Mouse (Mus musculus) MN1 (cell line): ENCODE results near the gene Gm21983.

Source experiments
- DNase-seq: peaks from one replicate; pipeline ENCODE4 v3.0.0-alpha.2; 2016; ENCODE audit warnings: low spot score

Gm21983 gene

GRCm38 (mm10) chr7:27184964-27185363 lies 4.1 kb upstream of the Gm21983 start:
- DNase-seq: peak; percentile 22

DNA sequence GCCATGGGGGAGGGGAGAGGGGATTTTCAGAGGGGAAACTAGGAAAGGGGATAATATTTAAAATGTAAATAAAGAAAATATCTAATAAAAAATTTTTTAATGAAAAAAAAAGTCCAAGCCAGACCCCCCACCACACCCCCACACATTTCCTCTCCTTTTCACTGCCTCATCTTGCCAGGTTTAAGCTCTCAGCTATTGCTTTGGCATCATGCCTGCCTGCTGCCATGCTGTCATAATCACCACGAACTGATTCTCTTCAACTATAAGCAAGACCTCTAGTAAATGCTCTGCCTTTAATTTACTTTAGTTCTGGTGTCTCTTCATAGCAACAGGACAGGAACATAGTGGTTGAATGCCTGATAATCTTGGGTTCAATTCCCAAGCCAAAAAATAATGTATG lies 1.6 kb upstream of the Gm21983 start:
- no peak for DNase-seq

GRCm38 (mm10) chr7:27180036-27180435 lies 850 bp downstream of the Gm21983 start:
- DNase-seq: peak; percentile 78

DNA sequence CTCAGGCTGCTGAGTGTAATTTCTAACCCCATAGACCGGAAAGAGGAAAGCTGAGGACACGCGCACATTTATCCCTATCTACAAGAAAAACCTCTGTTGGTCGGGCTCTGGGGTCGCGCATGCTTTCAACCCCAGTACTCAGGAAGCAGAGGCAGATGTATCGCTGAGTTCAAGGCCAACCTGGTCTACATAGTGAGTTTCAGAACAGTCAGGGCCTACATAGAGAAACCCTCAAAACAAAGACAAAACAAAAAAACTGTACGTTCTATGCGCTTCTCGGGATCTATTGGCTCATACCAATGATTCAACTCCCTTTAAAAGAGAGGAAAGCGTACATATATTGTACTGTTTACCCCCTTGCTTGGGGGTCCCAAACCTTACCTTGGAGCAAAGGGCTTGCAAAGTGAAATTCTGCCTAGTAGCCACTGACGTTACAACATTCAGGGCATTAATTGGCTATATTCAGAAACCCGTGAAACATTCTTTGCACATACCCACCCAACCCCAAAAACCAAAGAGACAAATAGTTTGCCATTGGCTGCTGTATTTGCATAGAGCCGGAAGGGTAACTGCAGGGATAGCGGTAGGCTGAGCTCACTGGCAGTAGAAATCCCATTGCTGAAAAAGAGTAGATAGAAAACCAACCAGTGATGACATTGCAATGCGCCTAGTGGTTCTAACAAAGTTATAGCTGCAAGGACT lies 1.5 kb downstream of the Gm21983 start:
- DNase-seq: peak; percentile 35

GRCm38 (mm10) chr7:27178324-27179216 lies 2.3 kb downstream of the Gm21983 start, which contains the start of gene Rab4b:
Gene Rab4b, minus strand, starts transcription at chr7:27178896.
- DNase-seq: peak; percentile 98

DNA sequence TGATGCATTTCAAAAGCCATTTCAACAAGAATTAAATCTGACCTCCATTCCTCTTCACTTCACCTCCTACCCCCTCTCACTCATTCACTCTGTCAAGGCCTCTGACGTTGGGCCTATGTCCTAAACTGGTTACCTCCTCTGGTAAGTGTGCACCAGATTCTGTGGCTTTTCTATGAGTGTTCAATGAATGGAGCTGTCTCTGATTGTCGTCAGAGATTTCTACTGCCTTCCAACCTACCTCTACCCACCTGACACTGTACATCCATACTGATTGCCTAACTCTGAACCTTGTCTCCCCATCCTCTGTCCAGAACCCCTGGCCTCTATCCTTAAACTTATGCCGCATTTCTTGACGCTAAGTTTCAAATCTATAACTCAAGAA lies 3.0 kb downstream of the Gm21983 start:
- DNase-seq: no peak

GRCm38 (mm10) chr7:27174896-27175295 lies 6.0 kb downstream of the Gm21983 start:
- no peak for DNase-seq

DNA sequence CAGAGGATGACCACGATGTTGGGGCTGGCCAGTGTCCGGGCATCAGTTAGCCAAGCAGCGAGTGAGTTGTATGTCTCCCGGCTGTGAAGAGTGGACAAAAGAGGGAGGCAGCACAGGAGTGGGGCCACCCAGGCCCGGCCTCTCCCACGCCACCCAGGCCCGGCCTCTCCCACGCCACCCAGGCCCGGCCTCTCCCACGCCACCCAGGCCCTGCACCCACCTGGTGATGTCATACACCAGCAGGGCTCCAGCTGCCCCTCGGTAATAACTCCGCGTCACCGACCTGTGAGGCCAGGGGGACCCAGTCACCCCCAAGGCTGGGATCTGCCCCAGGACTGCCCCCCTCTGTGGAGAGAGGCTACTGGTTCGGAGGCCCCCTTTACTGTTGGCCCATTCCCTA lies 6.4 kb downstream of the Gm21983 start:
- DNase-seq: no peak

DNA sequence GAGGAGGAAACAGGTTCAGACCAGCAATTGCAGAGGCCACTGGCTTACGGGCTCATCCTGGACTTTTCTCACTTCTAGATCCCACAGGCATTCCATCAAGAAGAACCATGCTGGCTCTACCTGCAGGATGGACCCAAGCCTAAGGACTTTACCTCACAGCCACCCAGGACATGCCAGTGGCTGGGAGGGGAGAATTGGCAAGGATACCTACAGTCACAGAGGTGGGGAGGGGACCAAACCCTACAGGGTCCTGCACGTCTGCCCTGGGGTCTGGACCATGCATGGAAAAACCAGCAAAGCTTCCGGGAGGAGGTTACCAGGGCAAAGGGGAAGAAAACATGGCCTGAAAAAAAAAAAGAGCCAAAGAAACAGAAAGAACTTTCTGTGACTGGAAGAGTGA lies 9.9 kb downstream of the Gm21983 start:
- DNase-seq: no peak

GRCm38 (mm10) chr7:27168371-27168770 lies 12.5 kb downstream of the Gm21983 start:
- no peak for DNase-seq

GRCm38 (mm10) chr7:27167475-27168094 lies 13.3 kb downstream of the Gm21983 start:
- no peak for DNase-seq

DNA sequence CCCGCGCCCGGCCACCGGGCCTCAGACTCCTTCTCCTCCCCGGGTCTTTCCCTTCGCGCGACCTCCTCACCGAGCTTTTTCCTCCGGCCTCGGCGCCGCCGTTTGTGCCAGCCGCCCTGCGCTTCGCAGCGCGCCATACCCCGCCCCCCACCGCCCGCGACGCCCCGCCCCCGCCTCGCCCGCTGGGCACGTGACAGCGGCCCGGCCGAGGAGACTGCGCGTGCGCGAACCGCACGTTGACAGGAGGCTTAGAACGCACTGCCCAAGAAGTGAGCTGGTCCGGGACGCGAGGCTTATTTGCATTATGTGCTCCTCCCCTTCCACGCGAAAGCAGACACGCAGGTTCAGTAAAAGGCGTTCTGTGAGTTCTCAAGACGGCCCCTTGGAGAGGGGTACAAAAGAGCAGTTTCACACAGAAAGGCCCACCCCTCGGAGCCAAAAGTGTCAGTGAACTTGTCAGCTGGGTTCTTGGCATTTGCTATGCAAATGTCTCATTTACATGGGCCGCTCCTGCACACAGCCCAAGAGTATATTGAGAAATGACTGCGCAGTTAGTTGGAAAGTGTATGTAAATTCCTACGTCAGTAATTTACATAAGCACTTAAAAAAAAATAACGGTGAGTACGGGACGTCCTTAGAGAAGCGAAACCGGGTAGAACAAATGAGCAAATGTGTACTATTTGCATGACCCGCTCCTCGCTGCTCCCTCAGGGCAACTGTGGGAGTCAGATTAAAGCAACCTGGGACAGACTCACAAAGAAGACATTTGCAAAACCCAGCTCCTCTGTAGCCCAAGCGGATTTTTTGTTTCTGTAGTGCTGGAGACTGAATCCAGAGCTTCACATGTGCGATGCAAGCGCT lies 14.0 kb downstream of the Gm21983 start, which contains the start of gene Egln2:
Gene Egln2, minus strand, starts transcription at position 189 of the 861 bp plus-strand sequence.
- peak; percentile 94 for DNase-seq

DNA sequence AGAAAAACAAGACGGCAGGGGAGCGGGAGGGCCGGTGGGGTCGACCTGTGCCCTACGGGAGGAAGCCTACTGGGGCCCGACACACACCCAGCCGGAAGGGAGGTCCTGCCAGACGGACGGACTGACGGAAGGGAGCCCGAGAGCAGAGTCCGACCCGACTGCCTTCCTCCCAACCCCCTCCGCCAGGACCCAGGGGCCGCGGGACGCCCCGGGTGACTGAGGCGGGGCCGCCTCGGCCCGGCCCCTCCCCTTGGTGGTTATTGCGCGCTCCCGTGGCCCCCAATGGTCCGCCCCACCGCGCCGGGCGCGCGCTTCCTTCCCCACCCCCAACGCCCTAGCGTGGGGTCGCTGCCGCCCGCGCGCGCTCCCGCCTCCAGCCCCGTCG lies 14.7 kb downstream of the Gm21983 start:
- DNase-seq: peak; percentile 76

- DNase-seq: no peak
These were observed 15.2 kb downstream of the Gm21983 start for GRCm38 (mm10) chr7:27165696-27166095.

GRCm38 (mm10) chr7:27165007-27165655 lies 15.8 kb downstream of the Gm21983 start:
- no peak for DNase-seq

GRCm38 (mm10) chr7:27164112-27164947 lies 16.6 kb downstream of the Gm21983 start:
- no peak for DNase-seq

GRCm38 (mm10) chr7:27163450-27163805 lies 17.5 kb downstream of the Gm21983 start:
- DNase-seq: no peak

DNA sequence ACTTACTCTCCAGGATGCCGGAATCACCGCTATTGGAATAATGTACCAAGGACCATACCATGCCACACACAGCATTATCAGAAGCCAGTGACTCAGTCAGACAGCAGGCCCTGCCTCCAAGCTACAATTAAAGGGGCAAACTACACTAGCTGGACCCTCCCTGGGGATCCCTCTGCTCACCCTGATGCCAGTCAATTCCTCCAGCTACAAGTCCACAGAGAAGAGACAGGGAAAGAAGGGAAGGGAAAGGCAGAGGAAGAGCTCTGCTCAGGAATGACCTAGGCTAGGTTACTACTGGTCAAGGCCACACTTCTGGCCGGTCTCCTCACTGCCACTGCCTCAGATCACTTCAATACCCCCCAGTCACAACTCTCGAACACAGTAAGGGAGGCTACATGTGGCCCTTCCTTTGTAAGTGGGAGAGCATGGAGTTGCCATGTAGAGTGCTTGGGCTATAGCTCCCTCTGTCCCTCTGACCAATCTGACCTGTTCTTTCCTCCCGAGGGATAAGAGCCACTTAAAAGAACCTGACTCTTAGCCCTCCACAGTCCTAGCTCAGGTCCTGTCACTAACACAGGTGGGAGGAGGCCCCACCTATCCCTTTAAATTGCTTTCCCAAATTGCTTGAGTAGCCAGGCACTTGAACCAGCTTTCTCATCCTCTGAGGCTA lies 18.0 kb downstream of the Gm21983 start:
- no peak for DNase-seq

DNA sequence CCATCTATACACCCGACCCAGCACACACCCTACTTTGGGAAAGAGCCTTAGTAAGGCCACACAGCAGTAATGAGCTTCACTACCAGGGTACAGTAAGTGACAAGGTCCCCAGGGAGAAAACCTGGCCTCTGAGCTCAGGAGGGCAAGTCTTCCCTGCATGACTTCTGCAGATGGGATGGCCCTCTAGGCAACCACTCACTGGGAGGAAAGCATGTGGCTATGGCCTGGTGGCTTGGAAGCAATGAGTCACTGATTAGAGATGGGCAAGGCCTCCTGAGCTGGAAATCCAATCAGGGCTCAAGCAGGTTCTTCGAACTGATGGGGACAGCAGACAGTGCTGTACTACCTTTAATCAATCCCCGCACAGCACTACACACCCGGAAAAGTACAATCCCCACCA lies 19.1 kb downstream of the Gm21983 start:
- DNase-seq: peak; percentile 71

GRCm38 (mm10) chr7:27160921-27161320 lies 20.0 kb downstream of the Gm21983 start:
- DNase-seq: no peak
